8 mouse cellular contexts compared by ENCODE assay signal in genomic region chr2:65413746-65414145, GRCm38 (mm10). TPM values are rescaled to one million over a fixed set of nuclear protein-coding genes. Genes with fewer than 3 reads are reported as not detected.
A peak's percentile ranks its signal among the peaks of the same experiment; 100 is the strongest.
DNase-seq lines count a peak whose midpoint lies in the region; ATAC-seq and TF ChIP-seq lines count a peak whose summit lies in the region.

No protein-coding gene starts in this region.

- H3K9ac ChIP-seq in forebrain, embryonic 13.5 days: peak overlapping the region; percentile 60
- peak overlapping the region; percentile 48 for H3K9ac ChIP-seq in intestine, embryonic 14.5 days (ENCODE audit: low read length)
- peak overlapping the region; percentile 47; the same call in 1 of the 2 replicates for H3K9ac ChIP-seq in lung, embryonic 14.5 days

- H3K27me3 ChIP-seq in forebrain, embryonic 13.5 days: no peaks in the 10 kb centered on the region
- H3K27me3 ChIP-seq in intestine, embryonic 14.5 days (replicated peaks; ENCODE audit: control insufficient read depth, insufficient read depth, low read length): no peaks in the 10 kb centered on the region
- no peaks in the 10 kb centered on the region for H3K27me3 ChIP-seq in lung, embryonic 14.5 days (ENCODE audit: insufficient read depth, low read length)

- TF ChIP-seq CTCF in lung, embryonic 14.5 days (IDR thresholded peaks at IDR 0.05; ENCODE audit: low read depth): peak; percentile 69
- TF ChIP-seq CTCF in olfactory bulb, adult 2 months (IDR thresholded peaks at IDR 0.05; ENCODE audit: insufficient read depth, low read depth, low read length): no peak

- peak overlapping the region; percentile 32 for H3K4me3 ChIP-seq in forebrain, embryonic 13.5 days
- peak overlapping the region; percentile 33 for H3K4me3 ChIP-seq in intestine, embryonic 14.5 days (ENCODE audit: low read depth, low read length)
- H3K4me3 ChIP-seq in lung, embryonic 14.5 days (ENCODE audit: low read depth, low read length): peak overlapping the region; percentile 26
- H3K4me3 ChIP-seq in olfactory bulb, adult 2 months (ENCODE audit: insufficient read depth, low read depth, low read length): no peak overlapping the region

- H3K36me3 ChIP-seq in forebrain, embryonic 13.5 days (ENCODE audit: poor library complexity, severe bottlenecking): no peaks in the 10 kb centered on the region
- no peaks in the 10 kb centered on the region for H3K36me3 ChIP-seq in intestine, embryonic 14.5 days (ENCODE audit: control insufficient read depth, insufficient read depth, low read length)
- H3K36me3 ChIP-seq in lung, embryonic 14.5 days (ENCODE audit: insufficient read depth): no peaks in the 10 kb centered on the region

- H3K9me3 ChIP-seq in forebrain, embryonic 13.5 days (replicated peaks): peaks cover 9% of the 10 kb centered on the region; the same call in 1 of the 2 replicates
- H3K9me3 ChIP-seq in intestine, embryonic 14.5 days (ENCODE audit: control insufficient read depth, low read length): 0 out of 2 replicates have a peak, but pooled peaks cover 3% of the 10 kb centered on the region
- no peaks in the 10 kb centered on the region for H3K9me3 ChIP-seq in lung, embryonic 14.5 days (ENCODE audit: low read depth, low read length)

- no peak for TF ChIP-seq POLR2A in olfactory bulb, adult 2 months (IDR thresholded peaks at IDR 0.05; ENCODE audit: insufficient read depth, low read depth, low read length)

- peak; percentile 52 to 53 for DNase-seq in left cerebral cortex, adult 9 months (ENCODE audit: low spot score in 2 of 2)
- DNase-seq in left cerebral cortex, postnatal 36 days (ENCODE audit: low spot score in 2 of 2): no peak
- DNase-seq in adipocyte (ENCODE audit: low spot score): peak; percentile 64
- no peak for DNase-seq in intestine, embryonic 14.5 days (ENCODE audit: low spot score)
- DNase-seq in lung, embryonic 14.5 days: peak; percentile 87
- no peak for DNase-seq in urinary bladder, postnatal 36 days (ENCODE audit: low spot score in 2 of 2)

- peak; percentile 65 for ATAC-seq in forebrain, embryonic 13.5 days
- 0 out of 2 replicates have a peak, but pooled peaks have one; percentile 51 for ATAC-seq in intestine, embryonic 14.5 days (replicated peaks; ENCODE audit: low FRiP score, low TSS enrichment, low read depth)
- peak; percentile 64 for ATAC-seq in lung, embryonic 14.5 days (ENCODE audit: insufficient read depth)

- H3K4me2 ChIP-seq in forebrain, embryonic 13.5 days: peak overlapping the region; percentile 62
- H3K4me2 ChIP-seq in intestine, embryonic 14.5 days (ENCODE audit: low read length): peak overlapping the region; percentile 68
- peak overlapping the region; percentile 71 for H3K4me2 ChIP-seq in lung, embryonic 14.5 days

- intact Hi-C loops in left cerebral cortex, postnatal 36 days (cut with DNase I): loop anchor here (1.0 to 10.0 kb wide), 3 partner anchors 71 to 254 kb away; partner anchors contain the start of gene Scn3a

- H3K4me1 ChIP-seq in forebrain, embryonic 13.5 days: peaks cover 17% of the 10 kb centered on the region; the same call in 1 of the 2 replicates
- no peaks in the 10 kb centered on the region; the same call in 1 of the 2 replicates for H3K4me1 ChIP-seq in intestine, embryonic 14.5 days (replicated peaks; ENCODE audit: control insufficient read depth, insufficient read depth, low read length)
- no peaks in the 10 kb centered on the region; the same call in 1 of the 2 replicates for H3K4me1 ChIP-seq in lung, embryonic 14.5 days (ENCODE audit: insufficient read depth)
- no peaks in the 10 kb centered on the region; the same call in 1 of the 2 replicates for H3K4me1 ChIP-seq in olfactory bulb, adult 2 months (ENCODE audit: control insufficient read depth, insufficient read depth, low read length)

- 0% methylated on average over 3 of the region's 3 CpGs for WGBS in forebrain, embryonic 13.5 days
- under 1% methylated on average over 3 of the region's 3 CpGs for WGBS in intestine, embryonic 14.5 days
- under 1% methylated on average over 3 of the region's 3 CpGs for WGBS in lung, embryonic 14.5 days
- under 1% methylated on average over 3 of the region's 3 CpGs for WGBS in olfactory bulb, adult 2 months

- peak overlapping the region; percentile 87 for H3K27ac ChIP-seq in forebrain, embryonic 13.5 days
- peak overlapping the region; percentile 64; the same call in 1 of the 2 replicates for H3K27ac ChIP-seq in intestine, embryonic 14.5 days (ENCODE audit: low read depth)
- peak overlapping the region; percentile 73; the same call in 1 of the 2 replicates for H3K27ac ChIP-seq in lung, embryonic 14.5 days (ENCODE audit: low read depth)
- peak overlapping the region; percentile 56 for H3K27ac ChIP-seq in olfactory bulb, adult 2 months (ENCODE audit: insufficient read depth, low read depth, low read length)

RNA-seq across cellular contexts. Expression of gene Slc38a11, which starts 49.9 kb away (rescaled TPM):
- total RNA-seq in left cerebral cortex, postnatal 36 days (2021): 1 to 10 TPM; 1.7 to 2.1 TPM
- 0.80 and 1.1 TPM in 2 replicates for polyA plus RNA-seq in forebrain, embryonic 13.5 days (2015; fragmentation: Nextera tagmentation; extraction: Ambion mirVana)
- not detected in 2 replicates for polyA plus RNA-seq in intestine, embryonic 14.5 days (2014; fragmentation: Nextera tagmentation; extraction: Ambion mirVana)
- polyA plus RNA-seq in lung, embryonic 14.5 days (2014; fragmentation: Nextera tagmentation; extraction: Ambion mirVana): not detected in 2 replicates
- not detected in 2 replicates for polyA plus RNA-seq in olfactory bulb, adult 2 months (2012; ENCODE audit: insufficient read depth, insufficient read length, low replicate concordance, missing spikeins)

Comparison
In these comparisons a context has a peak if more than half of its experiments do, and no peak if none do; other contexts are left out.
1. DNase-seq: peak in left cerebral cortex, adult 9 months (2 of 2), adipocyte (single experiment) and lung, embryonic 14.5 days (single experiment); none in left cerebral cortex, postnatal 36 days (0 of 2), intestine, embryonic 14.5 days (single experiment) and urinary bladder, postnatal 36 days (0 of 2).
2. Peak in every context shown above with its lines, with median percentiles within 50 percentile points of each other: ATAC-seq, H3K27ac ChIP-seq, H3K4me2 ChIP-seq and H3K9ac ChIP-seq.